Mouse (Mus musculus): ENCODE data around the gene Tmem117.
A peak's percentile ranks its signal among the peaks of the same experiment; 100 is the strongest.

Tmem117 gene

DNA sequence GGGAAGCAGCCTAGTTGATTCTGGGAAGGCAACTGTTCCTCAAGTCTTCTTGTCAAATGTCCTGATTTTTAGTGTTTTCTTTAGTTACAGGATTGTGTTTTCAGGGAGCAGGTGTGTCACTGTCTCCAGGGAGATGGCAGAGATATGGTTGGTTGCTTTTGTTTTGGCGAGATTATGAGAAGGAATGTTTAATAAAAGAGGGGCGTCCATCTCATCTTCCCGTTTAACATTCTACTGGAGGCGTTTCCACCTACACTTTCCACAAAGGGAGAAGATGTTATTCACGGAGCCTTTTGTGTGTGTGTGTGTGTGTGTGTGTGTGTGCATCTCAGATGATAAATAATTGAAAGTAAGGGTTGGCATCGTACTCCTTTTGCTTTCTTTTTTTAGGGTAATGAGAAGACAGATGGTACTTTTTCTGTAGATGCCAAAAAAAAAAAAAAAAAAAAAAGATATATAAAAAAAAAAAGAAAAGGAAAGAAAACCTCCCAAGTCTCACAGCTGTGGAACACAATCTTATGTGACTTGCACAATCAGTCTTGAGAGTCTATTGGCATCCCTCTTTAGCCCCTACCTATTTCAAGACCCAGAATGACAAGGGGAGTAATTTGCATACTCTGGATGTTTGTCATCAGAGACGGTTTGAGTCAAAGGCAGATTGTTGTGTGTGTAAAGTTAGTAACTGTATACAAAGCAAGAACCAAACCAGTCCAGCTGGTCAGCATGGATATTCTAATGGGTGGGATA lies 142.0 kb downstream of the Tmem117 start:
- DNase-seq (ENCODE audit: low read depth, low spot score) = peak; percentile 5

DNA sequence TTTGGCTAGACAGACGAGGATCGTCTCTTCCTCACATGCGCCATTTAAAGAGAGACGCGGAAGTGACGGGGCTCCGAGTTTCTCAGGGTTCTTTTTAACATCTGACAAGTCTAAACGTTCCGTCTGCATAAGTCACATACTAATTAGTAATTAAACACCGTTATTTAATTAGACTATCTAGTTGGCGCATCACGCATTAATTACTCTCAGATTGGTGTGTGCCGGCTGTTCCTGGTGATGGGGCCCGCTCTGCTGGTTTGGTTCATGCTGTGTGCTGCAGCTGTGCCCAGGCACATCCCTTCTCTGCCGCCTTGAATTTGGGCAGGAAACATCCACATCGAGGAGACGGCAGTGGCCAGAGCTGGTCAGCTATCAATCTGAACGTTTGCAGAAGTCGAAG lies 142.7 kb downstream of the Tmem117 start:
- DNase-seq (ENCODE audit: low read depth, low spot score) = peak; percentile 6

DNA sequence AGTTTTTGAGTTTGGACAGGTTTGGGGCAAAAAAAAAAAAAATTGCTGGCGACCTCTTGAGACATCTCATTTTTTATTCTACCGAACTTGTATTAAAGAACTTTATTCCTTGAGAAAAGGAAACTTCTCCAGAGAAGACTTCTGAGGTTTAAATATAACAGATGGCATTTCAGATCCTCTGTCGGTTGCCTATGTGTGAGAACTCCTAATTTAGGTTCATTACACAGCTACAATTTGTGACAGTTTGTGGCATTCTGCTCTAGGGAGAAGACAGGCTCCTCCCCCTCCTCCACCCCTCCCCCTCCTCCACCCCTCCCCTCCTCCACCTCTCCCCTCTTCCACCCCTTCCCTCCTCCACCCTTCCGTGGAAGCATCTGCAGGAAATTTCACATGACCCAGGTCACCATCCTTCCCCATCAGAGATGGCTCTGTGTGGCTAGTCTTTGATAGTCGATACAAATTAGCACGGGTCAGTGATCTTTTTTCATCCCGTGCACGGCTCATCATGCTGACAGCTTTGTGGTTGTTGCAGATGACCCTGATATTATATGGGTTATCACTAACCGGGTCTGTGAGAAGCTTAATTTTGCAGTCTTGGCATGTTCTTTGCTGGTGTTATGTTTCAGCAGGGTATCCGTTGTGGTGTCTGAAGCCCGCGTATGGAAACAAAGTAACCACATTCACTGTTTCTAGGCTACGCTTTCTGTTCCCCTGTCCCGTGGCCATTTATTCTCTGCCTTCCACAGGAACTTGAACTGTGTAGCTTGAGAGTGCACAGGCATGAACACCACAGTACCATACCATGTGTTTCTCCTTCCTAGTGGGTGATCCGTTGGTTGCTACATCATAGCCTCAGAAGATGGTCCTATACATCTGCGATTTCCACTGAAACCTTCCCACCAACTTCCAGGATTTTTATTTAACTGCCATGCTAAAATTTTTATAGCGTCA lies 147.4 kb downstream of the Tmem117 start:
- no peak for DNase-seq (ENCODE audit: low read depth, low spot score)

DNA sequence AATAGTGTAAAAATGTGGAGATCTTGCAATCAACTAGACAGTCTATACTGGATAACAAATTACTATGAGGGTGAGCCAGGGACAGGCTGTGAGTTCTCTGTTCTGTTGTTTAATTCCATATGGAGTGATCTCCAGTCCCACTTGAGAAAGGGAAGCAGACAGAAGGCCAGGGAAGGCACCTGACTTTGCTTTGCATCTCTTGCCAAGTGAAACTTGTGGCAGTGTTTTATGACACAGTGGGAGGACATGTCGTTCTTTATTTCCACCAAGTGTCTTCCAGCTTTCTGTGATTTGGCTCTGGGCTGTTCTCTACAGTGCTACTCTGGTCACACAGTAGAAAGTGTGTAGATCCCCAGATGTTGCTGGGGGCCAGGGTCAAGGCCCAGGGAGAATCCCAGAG lies 152.5 kb downstream of the Tmem117 start:
- DNase-seq (ENCODE audit: low read depth, low spot score) = no peak

DNA sequence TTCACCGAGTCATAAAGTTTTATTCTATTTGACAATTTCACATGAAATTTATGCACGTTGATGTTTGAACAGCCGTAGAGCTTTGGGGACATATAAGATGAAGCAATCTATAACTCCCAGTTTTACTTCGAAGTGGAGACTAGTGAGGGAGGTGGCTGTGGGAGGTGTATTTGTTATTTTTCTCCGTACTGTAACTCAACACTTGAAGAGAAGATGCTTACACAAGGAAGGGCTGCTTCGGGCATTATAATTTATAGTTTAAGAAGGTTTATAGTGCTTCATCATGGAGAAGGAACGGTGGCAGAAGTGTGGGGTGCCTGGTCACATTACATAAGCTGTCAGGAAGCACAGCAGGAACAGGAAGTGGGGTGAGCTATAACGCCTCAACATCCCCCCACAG lies 164.4 kb downstream of the Tmem117 start:
- DNase-seq (ENCODE audit: low read depth, low spot score) = no peak

DNA sequence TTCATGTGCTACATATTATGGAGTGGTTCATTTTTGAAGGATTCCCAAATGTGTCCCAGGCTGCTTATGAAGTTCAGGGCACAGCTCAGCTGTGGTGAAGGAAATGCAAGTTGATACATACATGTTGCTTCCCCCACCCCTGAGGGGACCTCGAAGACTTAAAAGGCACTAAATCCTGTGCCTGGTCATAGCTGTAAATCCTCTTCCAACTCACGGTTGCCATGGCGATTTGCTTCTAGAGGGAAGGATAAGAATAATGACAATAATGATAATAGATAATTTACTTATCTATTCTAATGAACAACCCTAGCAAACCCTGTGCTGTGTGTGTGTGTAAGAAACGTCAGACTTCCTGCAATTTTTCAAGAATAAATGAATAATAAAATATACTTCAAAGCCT lies 166.5 kb downstream of the Tmem117 start:
- DNase-seq (ENCODE audit: low read depth, low spot score) = no peak

DNA sequence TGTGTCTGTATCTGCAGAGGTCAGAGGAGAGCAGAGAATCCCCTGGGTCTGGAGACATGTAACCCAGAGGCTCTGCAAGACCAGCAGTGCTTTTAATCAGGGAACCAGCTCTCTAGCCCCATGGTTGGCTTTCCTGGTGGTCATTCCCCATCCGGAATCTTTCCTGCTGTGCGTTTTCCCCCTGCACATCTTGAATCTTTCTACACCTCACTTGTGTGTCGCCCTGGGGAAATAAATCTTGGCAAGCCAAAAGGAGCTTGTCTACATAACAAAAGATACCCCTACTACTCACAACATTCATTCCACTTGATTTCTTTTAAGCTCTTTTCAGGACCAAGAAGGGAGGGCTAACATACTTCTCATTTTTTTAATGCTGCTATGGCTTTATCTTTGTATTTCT lies 169.2 kb downstream of the Tmem117 start:
- peak; percentile 43 for DNase-seq (ENCODE audit: low read depth, low spot score)

DNA sequence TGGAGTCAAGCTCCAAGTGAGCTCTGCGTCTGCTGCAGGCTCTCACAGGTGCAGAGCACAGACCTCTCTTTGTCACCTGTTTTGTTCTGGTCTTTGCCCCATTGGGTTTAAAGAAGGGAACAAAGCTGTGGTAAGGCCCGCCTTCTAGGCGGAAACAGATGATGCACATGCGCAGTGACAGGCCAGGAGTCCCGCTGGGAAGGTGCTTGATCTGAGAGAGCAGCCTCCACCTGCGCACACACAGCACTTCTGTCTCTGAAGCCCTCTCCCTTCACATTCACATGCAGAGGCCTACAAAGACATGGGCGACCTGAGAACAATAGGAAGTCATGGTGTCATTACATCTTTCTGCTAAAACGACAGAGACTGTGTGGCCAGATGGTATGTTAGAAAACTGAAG lies 172.4 kb downstream of the Tmem117 start:
- peak; percentile 39 for DNase-seq (ENCODE audit: low read depth, low spot score)

DNA sequence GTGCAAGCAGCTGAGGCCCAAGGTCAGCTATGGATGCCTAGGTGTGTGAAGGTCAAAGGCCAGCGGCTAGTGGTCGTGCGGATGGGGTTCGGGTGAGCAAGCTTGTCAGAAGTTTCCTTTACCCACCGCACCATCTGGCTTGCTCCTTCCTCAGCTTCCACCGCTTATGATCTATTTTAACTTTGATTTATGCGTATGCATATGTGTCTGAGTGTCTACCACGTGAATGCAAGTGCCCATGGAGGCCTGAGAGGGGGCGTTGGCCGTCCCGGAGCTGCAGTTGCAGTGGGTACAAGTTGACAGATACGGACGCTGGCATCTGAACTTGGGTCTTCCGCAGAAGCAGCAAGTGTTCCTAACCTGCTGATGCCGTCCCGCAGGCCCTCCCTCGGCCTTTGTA lies 173.8 kb downstream of the Tmem117 start:
- DNase-seq (ENCODE audit: low read depth, low spot score) = no peak

DNA sequence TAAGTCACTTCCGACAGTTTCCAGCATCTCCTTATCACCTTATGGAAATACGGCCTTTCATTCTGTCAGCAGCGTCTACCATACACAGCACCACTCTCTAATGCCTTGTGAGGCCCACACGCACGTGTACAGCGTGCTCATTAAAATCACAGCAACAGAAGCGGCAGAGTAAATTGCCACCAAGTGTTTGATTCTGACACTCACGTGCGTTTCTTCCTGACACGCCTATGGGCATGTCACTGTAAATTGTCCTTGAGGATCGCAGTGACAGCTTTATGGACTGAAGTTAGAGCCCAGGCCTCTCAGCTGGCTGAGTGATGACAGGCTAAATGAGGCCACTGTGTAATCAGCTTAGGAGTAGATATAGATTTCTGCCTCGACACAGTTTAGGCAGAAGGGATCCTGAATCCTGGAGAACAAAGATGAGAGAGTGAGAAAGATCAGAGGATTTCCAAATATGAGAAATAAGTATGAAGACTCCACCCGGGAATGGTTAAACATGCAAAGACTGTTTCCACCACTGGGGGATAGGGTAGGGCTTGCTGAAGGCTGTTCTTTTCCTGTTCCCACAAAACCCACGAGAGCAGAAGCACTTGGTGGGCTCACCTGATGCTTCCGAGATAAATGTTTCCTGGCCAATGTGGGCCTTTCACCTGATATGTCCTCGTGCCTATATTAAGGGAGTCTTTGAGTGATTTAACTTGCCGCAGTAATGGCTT lies 174.8 kb downstream of the Tmem117 start:
- DNase-seq (ENCODE audit: low read depth, low spot score) = no peak

DNA sequence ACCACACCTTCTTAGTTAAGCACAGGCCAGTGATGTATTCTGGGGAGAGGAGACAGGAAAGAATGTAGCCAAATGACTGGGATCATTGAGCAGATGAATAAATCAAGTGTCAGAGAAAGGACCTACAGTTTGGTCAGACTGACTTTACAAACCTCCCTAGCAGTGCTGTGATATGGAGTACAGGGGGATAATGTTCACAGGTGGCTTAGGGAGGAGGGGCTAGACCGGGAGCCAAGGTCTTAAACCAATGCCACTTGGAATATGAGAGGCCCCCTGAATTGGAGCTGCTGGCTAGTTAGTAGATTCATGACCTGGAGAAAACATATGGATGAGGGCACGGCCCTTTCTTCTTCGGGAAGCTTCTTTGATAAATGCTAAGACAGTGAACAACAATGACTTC lies 177.0 kb downstream of the Tmem117 start:
- DNase-seq (ENCODE audit: low read depth, low spot score) = no peak

DNA sequence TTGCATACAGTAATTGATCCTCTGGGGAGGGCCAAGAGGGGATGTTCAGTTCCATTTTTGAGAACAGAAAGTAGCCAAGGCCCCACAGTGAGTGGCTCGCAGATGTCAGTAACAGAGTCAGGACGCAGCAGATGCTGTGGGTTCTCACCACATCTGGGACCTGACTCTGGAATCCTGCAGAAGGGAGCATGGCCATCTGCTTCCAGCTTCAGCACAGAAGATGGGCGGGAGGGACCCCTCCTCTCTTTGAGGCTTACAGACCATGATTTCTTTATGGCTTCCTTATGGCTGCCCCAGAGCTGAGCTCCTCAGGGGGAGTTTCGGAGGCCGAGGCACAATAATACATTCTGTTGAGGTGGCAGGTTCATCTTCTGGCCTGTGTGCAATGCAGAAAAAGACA lies 182.5 kb downstream of the Tmem117 start:
- no peak for DNase-seq (ENCODE audit: low read depth, low spot score)

DNA sequence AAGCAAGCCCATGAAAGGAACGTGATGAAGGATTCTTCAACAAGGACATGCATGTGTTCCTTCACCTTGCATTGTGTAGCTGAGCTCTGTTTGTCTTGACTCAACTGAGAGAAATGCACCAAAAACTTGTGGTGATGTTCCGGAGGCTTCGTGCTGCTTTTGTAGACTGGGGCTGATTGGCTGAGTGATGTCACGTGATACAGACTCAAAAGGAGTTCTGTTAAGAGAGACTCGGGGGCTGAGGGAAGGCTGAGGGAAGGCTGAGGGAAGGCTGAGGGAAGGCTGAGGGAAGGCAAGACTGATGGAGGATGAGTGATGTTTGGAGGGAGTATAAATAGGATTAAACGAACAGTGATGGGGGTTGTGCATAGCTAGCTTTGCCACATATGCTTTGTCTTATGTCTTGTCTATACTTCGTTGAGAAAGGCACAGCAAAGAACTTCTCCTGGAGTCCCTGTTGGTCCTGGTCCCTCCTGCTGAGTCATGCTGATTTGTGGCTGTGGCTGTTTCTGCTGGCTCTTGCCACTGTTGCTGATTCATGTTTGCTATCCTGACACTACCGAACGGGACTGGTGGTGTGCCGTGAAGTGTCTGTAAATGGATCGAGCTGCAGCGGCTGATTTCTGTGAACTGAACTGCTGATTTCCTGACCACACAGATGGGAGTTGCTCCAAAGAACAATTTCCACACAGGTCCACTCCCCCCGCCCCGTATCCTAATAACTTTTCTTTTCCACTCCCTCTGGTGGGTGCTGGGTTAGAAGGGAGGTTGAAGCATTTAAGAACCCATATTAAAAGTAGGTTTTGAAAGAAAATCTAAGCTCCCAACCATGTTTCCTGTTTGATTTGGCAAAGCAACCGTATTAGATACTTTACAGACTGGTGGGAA lies 185.4 kb downstream of the Tmem117 start:
- DNase-seq (ENCODE audit: low read depth, low spot score) = peak; percentile 58

DNA sequence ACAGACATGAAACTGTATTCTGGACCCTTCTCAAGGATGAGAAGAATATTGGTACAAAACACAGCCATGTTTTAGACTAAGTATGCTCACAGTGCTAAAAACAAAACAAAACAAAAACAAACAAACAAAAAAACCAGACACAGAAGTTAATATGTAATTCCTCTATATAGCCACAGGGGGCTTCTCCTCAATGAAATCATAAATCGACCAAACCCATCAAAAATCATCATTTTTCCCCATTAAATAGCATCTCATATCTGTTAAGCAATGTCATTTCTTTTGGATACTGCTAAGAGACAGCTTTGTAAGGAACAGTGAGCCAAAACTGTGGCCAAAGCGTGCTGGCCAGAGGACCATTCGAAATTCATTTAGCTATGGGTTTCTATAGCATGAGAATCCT lies 206.6 kb downstream of the Tmem117 start:
- DNase-seq (ENCODE audit: low read depth, low spot score) = no peak

DNA sequence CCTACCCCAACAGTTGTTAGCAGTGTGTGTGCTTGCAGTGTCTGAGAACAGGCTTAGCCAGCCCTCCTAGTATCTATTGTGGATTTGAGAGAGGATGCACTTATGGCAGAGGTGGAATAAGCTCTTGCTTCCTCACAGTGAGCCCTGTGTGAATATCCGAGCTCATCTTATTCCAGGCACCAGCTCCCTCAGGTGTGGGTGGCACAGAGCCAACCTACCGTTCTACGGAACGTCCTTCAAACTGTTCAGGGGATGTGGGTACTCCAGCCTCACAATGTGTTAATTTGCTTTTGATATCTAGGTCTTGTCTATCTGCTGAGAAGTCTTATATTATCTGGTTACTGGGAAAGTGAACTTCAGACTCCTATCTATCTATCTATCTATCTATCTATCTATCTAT lies 209.6 kb downstream of the Tmem117 start:
- no peak for DNase-seq (ENCODE audit: low read depth, low spot score)

DNA sequence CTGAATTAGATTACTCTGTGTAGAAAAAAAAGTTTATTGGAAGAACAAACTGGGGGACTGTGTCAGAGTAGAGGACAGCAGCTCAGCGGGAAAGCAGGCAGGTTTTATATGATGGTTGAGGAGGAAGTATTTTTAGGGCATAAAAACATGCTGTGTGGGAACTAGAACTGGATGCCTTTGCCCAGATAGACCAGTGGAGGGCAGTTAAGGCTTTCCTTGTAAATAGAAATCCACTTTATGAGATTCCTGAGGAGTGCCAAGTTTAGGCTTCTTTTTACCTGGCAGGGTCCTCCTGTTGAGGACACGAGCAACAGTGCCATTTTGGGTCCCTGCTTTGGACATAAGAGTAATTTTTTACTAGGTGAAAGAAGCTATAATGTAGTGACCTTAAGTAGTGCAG lies 218.5 kb downstream of the Tmem117 start:
- DNase-seq (ENCODE audit: low read depth, low spot score) = no peak

DNA sequence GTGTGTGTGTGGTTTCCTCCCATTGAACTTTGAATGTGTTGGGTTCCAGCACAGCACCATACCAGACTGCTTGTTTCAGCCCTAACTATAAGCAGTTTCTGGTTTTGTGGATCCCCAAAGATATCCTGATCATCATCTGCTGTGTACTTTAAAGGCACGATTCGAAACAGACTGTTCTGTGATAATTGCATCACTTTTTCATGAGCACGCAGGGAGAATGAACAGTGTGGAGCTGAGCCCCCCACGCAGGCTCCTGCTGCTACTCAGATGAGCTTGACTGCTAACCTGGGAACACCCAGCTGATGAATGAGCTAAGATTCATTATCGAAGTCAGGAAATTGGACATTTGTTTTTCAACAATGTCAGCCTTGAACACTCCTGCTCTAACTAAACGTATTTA lies 230.6 kb downstream of the Tmem117 start:
- DNase-seq (ENCODE audit: low read depth, low spot score) = no peak

DNA sequence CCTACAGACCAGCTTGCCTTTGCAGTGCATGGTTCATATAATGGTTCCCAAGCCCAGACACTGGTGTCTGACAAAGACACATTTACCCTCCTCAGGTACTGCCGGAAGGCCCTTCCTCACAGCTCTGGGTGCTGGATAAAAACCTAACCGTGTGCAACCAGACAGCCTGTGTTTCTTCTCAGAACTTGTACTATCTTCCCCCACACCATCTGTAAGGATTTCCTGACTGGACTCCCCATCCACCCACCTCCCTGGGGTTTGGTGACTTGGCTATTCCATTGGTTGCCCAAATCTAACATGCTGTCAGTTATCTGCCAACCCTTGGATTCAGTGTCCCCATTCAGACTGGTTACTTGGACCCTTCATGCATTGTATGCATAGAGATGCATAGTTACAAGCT lies 232.1 kb downstream of the Tmem117 start:
- DNase-seq (ENCODE audit: low read depth, low spot score) = no peak

DNA sequence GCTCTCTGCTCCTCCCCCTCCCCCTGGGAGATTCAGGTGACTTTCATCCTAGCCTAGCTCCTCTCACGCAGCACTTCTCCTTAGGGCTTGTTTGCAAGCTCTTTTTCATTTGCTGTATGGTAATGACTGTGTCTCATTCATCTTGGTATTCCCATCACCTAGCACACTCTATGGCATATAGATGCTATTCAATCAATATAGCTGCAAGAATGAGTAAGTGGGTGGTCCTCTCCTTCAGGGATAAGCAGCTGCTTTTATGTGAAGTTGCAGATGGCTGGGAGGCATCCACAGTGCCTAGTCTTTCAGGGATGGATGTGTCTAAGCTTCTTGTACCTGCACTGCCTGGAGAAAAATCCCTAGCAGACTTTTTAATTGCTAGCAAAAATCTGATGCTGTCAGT lies 235.1 kb downstream of the Tmem117 start:
- DNase-seq (ENCODE audit: low read depth, low spot score) = no peak

DNA sequence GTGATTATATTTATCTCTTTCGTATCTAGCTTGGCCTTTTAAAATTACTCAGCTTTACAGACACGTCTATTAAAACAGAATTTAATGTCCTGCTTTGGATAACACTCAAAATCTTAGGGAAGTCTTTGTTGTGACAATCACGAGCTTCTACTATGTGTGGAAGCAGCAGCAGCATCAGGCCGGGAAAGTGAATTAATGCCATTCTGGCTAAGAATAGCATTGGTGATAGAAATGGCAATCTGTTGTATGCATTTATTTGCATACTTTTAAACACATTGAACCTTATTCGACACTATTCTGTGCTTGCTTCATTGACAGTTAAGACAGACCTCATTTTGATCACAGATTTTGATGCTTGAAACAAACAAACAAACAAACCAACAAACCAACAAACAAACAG lies 239.3 kb downstream of the Tmem117 start:
- no peak for DNase-seq (ENCODE audit: low read depth, low spot score)

DNA sequence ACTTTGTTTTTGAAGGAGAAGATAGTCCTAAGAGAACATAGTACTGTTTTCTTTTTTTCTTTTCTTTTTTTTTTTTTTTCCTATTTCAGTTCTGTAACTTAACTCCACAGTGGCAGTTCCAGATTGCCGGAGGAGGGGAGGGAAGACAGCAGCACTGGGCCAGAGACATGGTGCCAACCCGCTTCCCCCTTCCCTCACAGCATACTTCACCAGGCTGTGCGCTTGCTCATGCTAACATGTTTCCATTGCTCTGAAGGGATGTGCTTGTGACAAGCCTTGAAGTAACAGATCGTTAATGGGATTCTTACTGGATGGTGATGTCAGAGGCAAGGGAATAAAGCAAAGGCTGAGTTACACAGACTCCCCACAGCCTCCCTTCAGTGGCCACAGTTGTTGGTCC lies 256.0 kb downstream of the Tmem117 start:
- no peak for DNase-seq (ENCODE audit: low read depth, low spot score)

Measured in R1 (cell line).